8 mouse cellular contexts compared by ENCODE assay signal in genomic region chr4:21687783-21688702, GRCm38 (mm10). TPM values are rescaled to one million over a fixed set of nuclear protein-coding genes. Genes with fewer than 3 reads are reported as not detected.
DNase-seq lines count a peak whose midpoint lies in the region; ATAC-seq and TF ChIP-seq lines count a peak whose summit lies in the region.

No protein-coding gene starts in this region.

- no peak for DNase-seq in lung, postnatal 25 days (ENCODE audit: low spot score)
- DNase-seq in thymus, adult 2 months, result no peak
- no peak for DNase-seq in MN1 (ENCODE audit: low spot score)
- no peak for DNase-seq in cerebellum, adult 8-10 months

- H3K4me1 ChIP-seq in lung, embryonic 15.5 days, result peaks cover 10% of the 10 kb centered on the region; the same call in 1 of the 2 replicates
- peaks cover 9% of the 10 kb centered on the region for H3K4me1 ChIP-seq in embryonic facial prominence, embryonic 13.5 days
- H3K4me1 ChIP-seq in hindbrain, embryonic 15.5 days (replicated peaks), result peaks cover 17% of the 10 kb centered on the region
- peaks cover 14% of the 10 kb centered on the region for H3K4me1 ChIP-seq in midbrain, embryonic 15.5 days
- 0 out of 2 replicates have a peak, but pooled peaks cover 3% of the 10 kb centered on the region for H3K4me1 ChIP-seq in thymus, adult 2 months (replicated peaks; ENCODE audit: control insufficient read depth, insufficient read depth, low read length)

- peak overlapping the region; percentile 48 for H3K4me3 ChIP-seq in lung, embryonic 15.5 days
- H3K4me3 ChIP-seq in embryonic facial prominence, embryonic 13.5 days, result peak overlapping the region; percentile 46
- H3K4me3 ChIP-seq in hindbrain, embryonic 15.5 days, result peak overlapping the region; percentile 45
- peak overlapping the region; percentile 40 for H3K4me3 ChIP-seq in midbrain, embryonic 15.5 days
- no peak overlapping the region for H3K4me3 ChIP-seq in thymus, adult 2 months (ENCODE audit: control insufficient read depth, insufficient read depth, low read length)

- peak; percentile 41; the same call in 1 of the 2 replicates for ATAC-seq in lung, embryonic 15.5 days (ENCODE audit: borderline replicate concordance, extremely low read depth, low FRiP score, low TSS enrichment)
- ATAC-seq in embryonic facial prominence, embryonic 13.5 days (ENCODE audit: insufficient number of reproducible peaks, insufficient read depth, low FRiP score, low TSS enrichment, low read depth), result no peak
- ATAC-seq in hindbrain, embryonic 15.5 days (ENCODE audit: low FRiP score, low read depth), result peak; percentile 53
- ATAC-seq in midbrain, embryonic 15.5 days (replicated peaks), result peak; percentile 69

- H3K9me3 ChIP-seq in lung, embryonic 15.5 days, result no peaks in the 10 kb centered on the region
- H3K9me3 ChIP-seq in embryonic facial prominence, embryonic 13.5 days, result no peaks in the 10 kb centered on the region
- H3K9me3 ChIP-seq in hindbrain, embryonic 15.5 days, result no peaks in the 10 kb centered on the region
- H3K9me3 ChIP-seq in midbrain, embryonic 15.5 days, result no peaks in the 10 kb centered on the region

- no peak for TF ChIP-seq CTCF in thymus, adult 2 months (IDR thresholded peaks at IDR 0.05; ENCODE audit: borderline replicate concordance, control insufficient read depth, extremely low read depth, insufficient read depth, low read length, poor library complexity)

- no peak overlapping the region for H3K27ac ChIP-seq in lung, embryonic 15.5 days
- no peak overlapping the region for H3K27ac ChIP-seq in embryonic facial prominence, embryonic 13.5 days
- peak overlapping the region; percentile 49 for H3K27ac ChIP-seq in hindbrain, embryonic 15.5 days (replicated peaks)
- H3K27ac ChIP-seq in midbrain, embryonic 15.5 days, result no peak overlapping the region
- H3K27ac ChIP-seq in thymus, adult 2 months (ENCODE audit: control insufficient read depth, insufficient read depth, low read length), result no peak overlapping the region

- peaks cover 100% of the 10 kb centered on the region for H3K27me3 ChIP-seq in lung, embryonic 15.5 days
- peaks cover 99% of the 10 kb centered on the region for H3K27me3 ChIP-seq in embryonic facial prominence, embryonic 13.5 days
- peaks cover 76% of the 10 kb centered on the region for H3K27me3 ChIP-seq in hindbrain, embryonic 15.5 days
- H3K27me3 ChIP-seq in midbrain, embryonic 15.5 days (replicated peaks), result peaks cover 81% of the 10 kb centered on the region
- H3K27me3 ChIP-seq in thymus, adult 2 months (ENCODE audit: control insufficient read depth, insufficient read depth, low read length), result peaks cover 28% of the 10 kb centered on the region

- TF ChIP-seq POLR2A in thymus, adult 2 months (IDR thresholded peaks at IDR 0.05; ENCODE audit: control insufficient read depth, extremely low read depth, insufficient read depth, low read length, poor library complexity), result no peak

- H3K9ac ChIP-seq in lung, embryonic 15.5 days, result no peak overlapping the region
- peak overlapping the region; percentile 44; the same call in 1 of the 2 replicates for H3K9ac ChIP-seq in embryonic facial prominence, embryonic 13.5 days
- peak overlapping the region; percentile 26 for H3K9ac ChIP-seq in hindbrain, embryonic 15.5 days
- peak overlapping the region; percentile 32; the same call in 1 of the 2 replicates for H3K9ac ChIP-seq in midbrain, embryonic 15.5 days

- peak overlapping the region; percentile 96 for H3K4me2 ChIP-seq in lung, embryonic 15.5 days
- peak overlapping the region; percentile 73 for H3K4me2 ChIP-seq in embryonic facial prominence, embryonic 13.5 days
- H3K4me2 ChIP-seq in hindbrain, embryonic 15.5 days, result peak overlapping the region; percentile 87
- peak overlapping the region; percentile 77 for H3K4me2 ChIP-seq in midbrain, embryonic 15.5 days

- WGBS in lung, embryonic 15.5 days, result 3% methylated on average over 42 of the region's 51 CpGs
- WGBS in embryonic facial prominence, embryonic 13.5 days, result 2% methylated on average over 50 of the region's 51 CpGs
- WGBS in hindbrain, embryonic 15.5 days, result 2% methylated on average over 51 of the region's 51 CpGs
- 1% methylated on average over 51 of the region's 51 CpGs for WGBS in midbrain, embryonic 15.5 days
- WGBS in thymus, adult 2 months, result 13% methylated on average over 49 of the region's 51 CpGs

- H3K36me3 ChIP-seq in lung, embryonic 15.5 days, result no peaks in the 10 kb centered on the region
- H3K36me3 ChIP-seq in embryonic facial prominence, embryonic 13.5 days, result no peaks in the 10 kb centered on the region
- no peaks in the 10 kb centered on the region for H3K36me3 ChIP-seq in hindbrain, embryonic 15.5 days
- no peaks in the 10 kb centered on the region for H3K36me3 ChIP-seq in midbrain, embryonic 15.5 days (replicated peaks)
- H3K36me3 ChIP-seq in thymus, adult 2 months (ENCODE audit: control insufficient read depth, insufficient read depth, low read length), result no peaks in the 10 kb centered on the region

RNA-seq across cellular contexts. Expression of gene Prdm13, which starts 2.3 kb away (rescaled TPM):
- polyA plus RNA-seq in lung, embryonic 15.5 days (2015; fragmentation: Nextera tagmentation; extraction: Ambion mirVana), result not detected in 2 replicates
- not detected in 2 replicates for polyA plus RNA-seq in embryonic facial prominence, embryonic 13.5 days (2015; fragmentation: Nextera tagmentation; extraction: Ambion mirVana)
- polyA plus RNA-seq in hindbrain, embryonic 15.5 days (2015; fragmentation: Nextera tagmentation; extraction: Ambion mirVana), result 0.45 and 1.0 TPM in 2 replicates
- 0.09 and 0.38 TPM in 2 replicates for polyA plus RNA-seq in midbrain, embryonic 15.5 days (2015; fragmentation: Nextera tagmentation; extraction: Ambion mirVana)
- polyA plus RNA-seq in thymus, adult 2 months (2012; rRNA removed), result not detected in 2 replicates

RNA-seq across cellular contexts. Expression of gene Ccnc, which starts 39.5 kb away (rescaled TPM):
- 47.4 TPM in 2 replicates for polyA plus RNA-seq in lung, embryonic 15.5 days (2015; fragmentation: Nextera tagmentation; extraction: Ambion mirVana)
- 42.9 and 45.0 TPM in 2 replicates for polyA plus RNA-seq in embryonic facial prominence, embryonic 13.5 days (2015; fragmentation: Nextera tagmentation; extraction: Ambion mirVana)
- 63.4 and 67.2 TPM in 2 replicates for polyA plus RNA-seq in hindbrain, embryonic 15.5 days (2015; fragmentation: Nextera tagmentation; extraction: Ambion mirVana)
- 60.5 and 63.4 TPM in 2 replicates for polyA plus RNA-seq in midbrain, embryonic 15.5 days (2015; fragmentation: Nextera tagmentation; extraction: Ambion mirVana)
- polyA plus RNA-seq in thymus, adult 2 months (2012; rRNA removed), result 5.0 and 6.6 TPM in 2 replicates
